Mouse (Mus musculus) liver, adult 2 months (tissue): ENCODE measurements around the gene 4930469K13Rik.

Experiments used
- CTCF ChIP-seq: fragments of 200-500 bp; IDR thresholded peaks from 2 replicates; pipeline ENCODE4 v1.5.1; 2011; ENCODE audit warnings: low read depth, low read length, control low read depth
- POLR2A ChIP-seq: fragments of 200-500 bp; IDR thresholded peaks from 2 replicates; pipeline ENCODE4 v1.6.1; 2011; ENCODE audit warnings: low read length, control low read depth; ENCODE audit not compliant: insufficient read depth; ENCODE audit errors: extremely low read depth

DNA sequence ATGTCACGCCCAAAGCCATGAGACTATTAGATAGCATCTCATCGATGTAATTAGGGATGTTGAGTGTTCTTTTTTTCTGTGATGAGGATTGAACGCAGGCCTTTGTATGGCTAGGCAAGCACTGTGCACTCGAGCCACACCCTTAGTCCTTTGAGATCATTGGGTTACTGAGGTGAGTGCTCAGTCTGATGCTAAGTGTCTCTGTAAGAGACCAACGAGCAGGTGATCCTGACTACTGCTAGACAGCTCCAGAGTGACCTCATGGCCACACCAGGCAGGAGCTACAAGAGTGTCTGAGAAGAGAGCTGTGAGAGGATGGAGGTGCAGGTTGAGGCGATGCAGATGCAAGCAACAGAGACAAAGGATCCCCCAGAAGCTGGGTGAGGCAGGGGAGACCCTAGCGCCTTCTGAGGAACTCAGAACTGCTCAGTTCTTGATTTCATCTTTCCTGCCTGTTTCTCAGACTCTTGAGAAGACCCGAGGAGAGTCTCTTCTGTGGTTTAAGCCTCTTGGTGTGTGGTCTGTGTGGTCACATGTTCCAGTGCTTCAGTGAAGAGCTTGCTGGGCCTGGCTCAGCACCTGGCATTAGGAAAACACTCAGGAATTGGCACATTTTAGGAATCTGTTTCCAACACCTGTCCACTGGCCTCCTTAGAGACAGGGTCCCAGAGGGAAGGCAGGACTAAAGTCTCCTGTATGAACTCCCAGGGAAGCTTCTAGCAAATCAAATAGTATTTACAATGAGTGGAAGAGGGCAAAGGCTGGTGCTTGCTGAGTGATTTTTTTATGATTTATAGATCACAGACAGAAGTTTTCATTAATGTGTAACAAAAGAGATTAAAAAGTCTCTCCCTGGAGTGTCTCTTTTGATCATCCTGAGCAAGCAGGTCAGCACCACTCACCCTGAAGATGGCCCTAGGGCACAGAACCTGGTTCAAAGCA is 146.4 kb downstream of the 4930469K13Rik start:
- TF ChIP-seq CTCF = no peak
- TF ChIP-seq POLR2A = no peak
